Mouse (Mus musculus) gastrocnemius, adult 8-10 months (tissue): ENCODE data around the gene Itm2b. TPM values are rescaled to one million over a fixed set of nuclear protein-coding genes. Genes with fewer than 3 reads are reported as not detected.

ENCODE experiments used
- DNase-seq, 2 experiments: peaks; one replicate each; pipeline ENCODE4 v3.0.0; 2022; ENCODE audit warnings: low spot score in 2 of 2
- total RNA-seq, 4 experiments: library from RNA; stranded (reverse); gene quantifications; 2 replicates each; pipeline ENCODE4 v1.2.4; 2022

The Itm2b gene
- total RNA-seq, 4 experiments from 2014 or later: 232 to 300 (median 269) TPM

GRCm38 (mm10) chr14:73369634-73370033 lies 15.5 kb downstream of the Itm2b start:
- peak in 1 of 2 experiments; percentile 23 for DNase-seq

DNA sequence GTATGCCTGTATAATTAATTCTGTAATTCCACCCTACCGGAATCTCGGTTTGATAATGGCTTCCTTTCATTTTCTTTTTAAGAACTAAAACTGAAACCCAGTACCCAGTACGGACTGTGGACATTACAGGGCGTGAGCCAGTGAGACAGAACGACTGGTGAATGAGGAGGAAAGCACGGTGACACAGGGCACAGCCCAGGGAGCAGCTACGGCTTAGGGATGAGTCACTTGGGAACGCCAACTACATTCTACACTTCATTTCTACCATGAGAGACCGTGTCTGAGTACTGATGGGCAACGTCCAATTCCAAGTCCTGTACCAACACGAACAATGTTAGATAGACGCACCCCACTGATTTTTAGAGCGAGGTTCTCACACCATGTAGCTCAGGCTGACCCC lies 16.1 kb downstream of the Itm2b start:
- no peak for DNase-seq

DNA sequence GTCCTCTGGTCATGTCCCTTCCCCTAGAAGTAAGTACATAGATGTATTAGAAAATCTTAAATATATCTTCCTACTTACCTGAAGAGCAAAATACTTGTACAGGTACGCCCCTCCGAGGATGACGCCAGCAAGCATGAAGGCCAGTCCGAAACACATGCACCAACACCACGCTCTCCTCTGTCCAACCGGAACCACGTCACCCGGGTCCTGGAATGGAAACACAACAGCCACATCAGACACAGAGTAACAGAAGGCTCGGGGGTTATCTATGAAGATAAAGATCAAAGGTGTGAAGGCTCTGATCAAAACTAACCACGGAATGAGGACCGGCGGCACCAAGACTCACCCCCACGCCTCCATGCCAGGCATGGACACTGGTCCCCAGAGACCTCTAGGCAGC lies 16.9 kb downstream of the Itm2b start:
- no peak for DNase-seq

- no peak for DNase-seq
These were observed 18.8 kb downstream of the Itm2b start for GRCm38 (mm10) chr14:73366278-73366677.

GRCm38 (mm10) chr14:73363782-73364181 lies 21.3 kb downstream of the Itm2b start:
- DNase-seq: no peak

- DNase-seq: no peak
These were observed 30.4 kb downstream of the Itm2b start for GRCm38 (mm10) chr14:73354700-73355099.

- no peak for DNase-seq
These were observed 34.0 kb downstream of the Itm2b start for GRCm38 (mm10) chr14:73351118-73351517.

- no peak for DNase-seq
These were observed 35.1 kb downstream of the Itm2b start for GRCm38 (mm10) chr14:73350029-73350428.

DNA sequence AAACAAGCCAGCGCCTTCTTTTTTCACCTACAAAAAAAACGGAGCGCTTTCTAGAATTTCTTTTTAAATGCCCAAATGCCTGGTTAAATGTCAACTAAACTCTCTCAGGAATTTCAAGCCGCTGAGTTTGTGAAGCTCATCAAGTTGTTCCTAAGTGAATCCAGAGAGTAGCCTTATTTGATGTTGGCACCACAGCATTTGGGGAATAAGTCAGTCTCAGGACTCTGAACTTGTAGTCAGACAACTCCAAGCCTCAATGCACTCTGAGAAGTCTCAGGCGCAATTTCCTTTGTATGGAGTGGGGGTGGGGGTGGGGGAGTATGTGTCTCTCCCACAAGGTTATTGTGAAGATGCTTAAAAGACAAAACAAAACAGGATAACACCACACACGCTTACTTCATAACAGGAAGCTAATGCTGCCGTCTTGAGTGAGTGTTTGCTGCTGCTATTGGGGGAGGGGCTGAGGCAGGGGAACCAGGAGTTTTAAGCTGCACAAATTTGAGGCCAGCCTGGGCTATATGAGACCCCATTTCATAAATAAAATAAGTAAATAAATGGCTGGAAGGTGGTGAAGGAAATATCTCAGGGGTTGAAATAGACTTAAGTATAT lies 35.9 kb downstream of the Itm2b start:
- no peak for DNase-seq

DNA sequence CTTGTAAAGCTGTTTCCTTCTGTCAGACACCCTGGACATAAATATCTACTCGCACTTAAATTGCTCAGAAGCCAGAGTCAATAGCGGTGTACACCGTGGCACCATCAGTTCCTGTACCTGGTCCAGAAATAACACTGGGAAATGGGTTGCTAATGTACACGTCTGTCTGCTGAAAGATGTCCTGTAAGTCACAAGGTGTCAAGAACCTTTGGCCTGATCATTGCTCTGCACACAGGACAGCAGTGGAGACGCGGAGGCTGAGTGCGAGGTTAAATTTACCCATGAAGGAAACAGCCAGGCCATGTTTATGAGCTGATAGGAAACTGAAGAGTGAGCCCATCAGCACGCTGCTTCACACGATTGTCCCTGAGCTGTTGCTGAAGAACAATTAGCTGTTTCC lies 37.8 kb downstream of the Itm2b start:
- no peak for DNase-seq

- no peak for DNase-seq
These were observed 39.5 kb downstream of the Itm2b start for GRCm38 (mm10) chr14:73345614-73346013.

DNA sequence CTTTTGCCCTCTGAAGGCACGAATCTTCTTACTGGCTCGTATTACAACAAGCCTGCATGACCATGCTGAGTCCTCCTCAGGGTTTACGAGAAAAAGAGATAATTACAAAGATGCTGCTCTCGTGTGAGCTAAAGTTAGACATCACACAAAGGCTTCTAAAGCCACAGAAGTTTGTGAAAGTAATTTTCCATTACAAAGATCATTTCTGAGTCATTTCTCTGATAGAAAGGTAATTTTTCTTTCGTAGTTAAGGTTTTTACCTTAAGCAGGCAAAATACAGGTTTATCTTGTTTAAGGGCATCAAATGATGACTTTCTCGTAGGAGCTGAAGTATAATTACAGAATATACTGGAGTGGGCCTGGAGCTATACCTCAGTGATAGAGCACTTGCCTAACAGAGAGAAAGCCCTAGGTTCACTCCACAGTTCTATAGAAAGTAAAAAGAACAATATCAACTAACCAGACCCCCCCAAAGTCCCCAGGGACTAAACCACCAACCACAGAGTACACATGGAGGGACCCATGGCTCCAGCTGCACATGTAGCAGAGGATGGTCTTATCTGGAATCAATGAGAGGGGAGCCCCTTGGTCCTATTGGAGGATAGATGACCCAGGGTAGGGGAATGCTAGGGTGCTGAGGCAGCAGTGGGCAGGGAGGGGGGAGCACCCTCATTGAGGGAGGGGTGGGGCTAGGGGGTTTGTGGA lies 44.9 kb downstream of the Itm2b start:
- DNase-seq: no peak

- DNase-seq: no peak
These were observed 45.5 kb downstream of the Itm2b start for GRCm38 (mm10) chr14:73339615-73340014.

GRCm38 (mm10) chr14:73336316-73337080 lies 48.6 kb downstream of the Itm2b start:
- DNase-seq: no peak

DNA sequence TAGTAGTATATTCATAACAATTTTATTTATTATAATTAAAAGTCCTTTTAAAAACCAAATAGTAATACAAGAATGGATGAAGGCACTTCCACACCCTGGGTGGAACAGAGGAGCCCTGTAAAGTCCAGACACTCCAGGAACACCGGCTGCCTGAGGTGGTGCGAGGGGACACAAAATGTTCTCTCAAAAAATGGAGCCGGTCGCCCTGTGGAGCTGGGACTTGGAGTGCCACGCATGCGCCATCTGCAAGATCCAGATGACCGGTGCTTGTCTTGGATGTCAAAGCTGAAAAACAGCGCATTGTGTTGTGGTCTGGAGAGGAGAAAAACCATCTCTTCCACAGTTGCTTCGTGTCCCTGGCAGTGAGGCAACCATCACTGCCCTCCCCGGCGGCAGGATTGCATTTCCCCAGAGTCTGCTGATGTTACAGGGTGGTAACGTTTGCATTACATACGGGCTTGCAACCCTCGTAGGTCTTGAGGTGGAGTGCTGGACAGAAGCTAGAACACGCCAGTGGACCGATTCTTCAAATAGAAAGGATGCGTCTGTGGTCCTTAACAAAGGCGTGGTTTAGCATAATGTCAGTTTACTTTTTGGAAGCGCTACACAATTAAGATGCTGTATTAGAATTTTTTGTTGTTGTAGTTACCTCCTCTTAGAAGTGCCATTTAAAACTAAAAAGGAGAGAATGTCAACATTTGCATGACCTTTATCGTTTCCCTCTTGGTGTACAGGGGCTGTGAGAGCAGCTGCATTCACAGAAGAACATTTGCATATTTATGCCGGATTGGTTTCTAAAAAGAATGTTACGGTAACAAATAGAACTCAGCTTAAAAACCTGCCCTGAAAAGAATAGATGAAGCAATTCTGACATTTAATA lies 49.9 kb downstream of the Itm2b start:
- DNase-seq: no peak

DNA sequence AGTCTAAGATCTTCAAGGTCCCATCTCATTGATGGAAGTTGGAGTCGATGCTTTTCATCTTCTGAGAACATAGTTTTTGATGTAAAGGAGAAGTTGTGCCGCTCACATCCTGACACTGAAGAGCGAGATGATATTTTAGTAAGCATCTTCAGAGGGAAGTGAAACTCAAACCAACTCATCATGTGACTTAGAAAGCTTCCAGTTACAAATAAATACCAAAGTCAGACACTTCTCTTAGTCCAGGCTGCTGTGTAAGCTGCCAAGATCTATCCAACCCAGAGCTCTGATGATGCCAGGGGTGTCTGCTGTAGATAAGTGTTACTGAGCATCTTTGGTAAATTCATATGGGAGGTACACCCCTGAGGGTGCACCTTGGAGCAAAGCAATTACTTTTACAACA lies 51.2 kb downstream of the Itm2b start:
- DNase-seq: no peak

GRCm38 (mm10) chr14:73331386-73331785 lies 53.7 kb downstream of the Itm2b start:
- DNase-seq: no peak

DNA sequence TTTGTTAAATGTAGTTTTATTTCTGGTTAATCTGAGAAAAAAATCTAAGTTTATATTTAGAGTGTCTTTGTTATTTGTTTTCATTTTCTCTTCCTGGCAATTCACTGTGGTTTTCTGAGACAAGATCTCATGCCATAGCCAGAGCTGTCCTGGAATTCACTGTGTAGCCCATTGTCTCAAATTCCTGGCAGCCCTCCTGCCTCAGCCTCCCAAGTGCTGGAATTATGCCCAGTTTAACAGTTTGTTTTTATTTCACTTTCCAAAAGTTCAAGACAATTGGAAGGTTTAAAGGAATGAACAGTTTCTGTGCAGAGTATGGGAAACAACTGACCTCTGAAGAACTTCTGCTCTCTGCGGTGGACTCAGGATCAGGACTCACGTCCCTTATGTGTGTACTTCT lies 55.2 kb downstream of the Itm2b start:
- DNase-seq: no peak

DNA sequence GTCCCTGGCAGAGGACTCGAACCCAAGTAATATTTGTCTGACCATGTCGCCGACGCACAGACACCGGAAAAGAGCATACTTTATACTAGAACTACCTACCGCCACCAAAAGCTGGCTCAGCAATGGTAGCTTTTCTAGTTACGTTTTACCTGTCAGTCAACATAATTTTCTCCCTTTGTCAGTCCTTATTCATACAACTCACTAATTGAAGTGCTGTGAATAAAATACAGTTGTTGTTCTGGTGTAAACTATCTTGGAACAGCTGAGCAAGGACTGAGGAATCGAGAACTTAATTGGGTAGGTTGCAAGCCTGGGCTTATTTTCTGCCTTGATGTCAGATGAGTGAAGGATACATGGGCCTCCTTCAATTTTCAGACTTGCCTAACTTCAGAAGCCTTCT lies 58.6 kb downstream of the Itm2b start:
- DNase-seq: no peak

DNA sequence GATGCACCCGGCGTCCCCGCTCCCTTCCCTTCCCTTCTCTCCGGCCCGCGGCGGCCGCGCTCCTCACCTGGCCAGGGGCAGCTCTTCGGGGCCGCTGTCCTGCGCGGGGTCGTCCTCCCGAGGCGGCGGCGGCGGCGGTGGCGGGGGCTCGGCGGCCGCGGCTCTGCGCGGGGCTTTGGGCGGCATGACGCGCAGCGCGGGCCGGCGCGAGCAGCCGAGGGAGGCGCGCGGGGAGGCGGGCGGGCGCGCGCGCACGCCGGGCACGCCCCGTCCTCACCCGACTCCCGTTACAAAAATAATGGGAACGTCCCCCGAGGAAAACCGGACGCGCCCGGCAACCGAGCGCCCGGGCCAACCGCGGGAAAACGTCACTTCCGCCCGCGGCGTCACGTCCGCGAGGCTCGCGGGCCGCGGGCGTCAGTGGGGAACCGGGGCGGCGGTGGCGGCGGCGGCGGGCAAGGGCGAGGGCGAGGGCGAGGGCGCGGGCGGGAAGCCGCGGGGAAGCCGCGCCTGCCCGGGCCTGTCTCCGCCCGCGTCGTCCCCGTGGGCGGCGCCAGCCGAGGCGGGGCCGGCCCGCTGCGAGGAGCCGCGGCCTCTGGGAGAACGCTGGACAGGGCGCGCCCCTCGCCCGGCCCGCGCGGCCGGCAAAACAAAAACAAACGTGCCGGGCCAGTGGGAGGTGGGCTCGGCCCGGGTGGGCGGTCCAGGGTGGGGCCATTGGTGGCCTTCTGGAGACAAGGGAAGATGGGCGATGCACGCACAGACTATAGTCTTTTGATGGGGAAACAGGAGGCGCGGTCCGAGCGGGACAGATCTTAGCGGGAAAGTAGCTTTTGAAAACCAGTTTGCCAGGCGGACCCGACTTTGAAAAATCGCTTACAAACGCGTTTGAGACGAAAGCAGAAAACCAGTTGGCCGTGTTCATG lies 59.4 kb downstream of the Itm2b start, which contains the start of gene Rb1:
TSS of gene Rb1 (minus strand) at position 367 of the 926 bp plus-strand sequence.
- peak; percentile 69 to 78 for DNase-seq
